ENCODE assay signal across 8 mouse cellular contexts in genomic region chr12:76883824-76884223, GRCm38 (mm10).
DNase-seq lines count a peak whose midpoint lies in the region; ATAC-seq and TF ChIP-seq lines count a peak whose summit lies in the region.

No protein-coding gene starts in this region.

- no peaks in the 10 kb centered on the region for H3K9me3 ChIP-seq in intestine, embryonic 14.5 days (ENCODE audit: control insufficient read depth, low read length)
- no peaks in the 10 kb centered on the region for H3K9me3 ChIP-seq in lung, embryonic 14.5 days (ENCODE audit: low read depth, low read length)
- no peaks in the 10 kb centered on the region for H3K9me3 ChIP-seq in midbrain, embryonic 14.5 days (ENCODE audit: control insufficient read depth, low read length)

- peak; percentile 28; the same call in 1 of the 2 replicates for ATAC-seq in intestine, embryonic 14.5 days (replicated peaks; ENCODE audit: low FRiP score, low TSS enrichment, low read depth)
- ATAC-seq in lung, embryonic 14.5 days (ENCODE audit: insufficient read depth): peak; percentile 76; the same call in 1 of the 2 replicates
- no peak for ATAC-seq in midbrain, embryonic 14.5 days (ENCODE audit: low FRiP score, low TSS enrichment)

- 42% methylated on average over 9 of the region's 9 CpGs for WGBS in intestine, embryonic 14.5 days
- 19% methylated on average over 9 of the region's 9 CpGs for WGBS in lung, embryonic 14.5 days
- 92% methylated on average over 9 of the region's 9 CpGs for WGBS in midbrain, embryonic 14.5 days

- H3K9ac ChIP-seq in intestine, embryonic 14.5 days (ENCODE audit: low read length): no peak overlapping the region
- H3K9ac ChIP-seq in lung, embryonic 14.5 days: no peak overlapping the region
- no peak overlapping the region for H3K9ac ChIP-seq in midbrain, embryonic 14.5 days (replicated peaks; ENCODE audit: low read length)

- 0 out of 2 replicates have a peak, but pooled peaks cover 3% of the 10 kb centered on the region for H3K4me1 ChIP-seq in intestine, embryonic 14.5 days (replicated peaks; ENCODE audit: control insufficient read depth, insufficient read depth, low read length)
- no peaks in the 10 kb centered on the region for H3K4me1 ChIP-seq in lung, embryonic 14.5 days (ENCODE audit: insufficient read depth)
- no peaks in the 10 kb centered on the region for H3K4me1 ChIP-seq in midbrain, embryonic 14.5 days (ENCODE audit: control insufficient read depth, insufficient read depth, low read length)

- no peak overlapping the region for H3K27ac ChIP-seq in intestine, embryonic 14.5 days (ENCODE audit: low read depth)
- no peak overlapping the region for H3K27ac ChIP-seq in lung, embryonic 14.5 days (ENCODE audit: low read depth)
- H3K27ac ChIP-seq in midbrain, embryonic 14.5 days (replicated peaks; ENCODE audit: low read depth, low read length): no peak overlapping the region

- H3K36me3 ChIP-seq in intestine, embryonic 14.5 days (ENCODE audit: control insufficient read depth, insufficient read depth, low read length): 0 out of 2 replicates have a peak, but pooled peaks cover 9% of the 10 kb centered on the region
- 0 out of 2 replicates have a peak, but pooled peaks cover 11% of the 10 kb centered on the region for H3K36me3 ChIP-seq in lung, embryonic 14.5 days (ENCODE audit: insufficient read depth)
- H3K36me3 ChIP-seq in midbrain, embryonic 14.5 days (ENCODE audit: control insufficient read depth, insufficient read depth, low read length): peaks cover 7% of the 10 kb centered on the region; the same call in 1 of the 2 replicates

- H3K4me2 ChIP-seq in intestine, embryonic 14.5 days (ENCODE audit: low read length): no peak overlapping the region
- no peak overlapping the region for H3K4me2 ChIP-seq in lung, embryonic 14.5 days
- H3K4me2 ChIP-seq in midbrain, embryonic 14.5 days (ENCODE audit: low read length): no peak overlapping the region

- H3K27me3 ChIP-seq in intestine, embryonic 14.5 days (replicated peaks; ENCODE audit: control insufficient read depth, insufficient read depth, low read length): no peaks in the 10 kb centered on the region
- no peaks in the 10 kb centered on the region for H3K27me3 ChIP-seq in lung, embryonic 14.5 days (ENCODE audit: insufficient read depth, low read length)
- no peaks in the 10 kb centered on the region for H3K27me3 ChIP-seq in midbrain, embryonic 14.5 days (ENCODE audit: control insufficient read depth, insufficient read depth, low read length)

- TF ChIP-seq CTCF in lung, embryonic 14.5 days (IDR thresholded peaks at IDR 0.05; ENCODE audit: low read depth): no peak

- peak; percentile 40 for DNase-seq in adrenal gland, adult 2 months
- DNase-seq in gastrocnemius, adult 18-20 months (ENCODE audit: low spot score): peak; percentile 96
- peak; percentile 71 for DNase-seq in intestine, embryonic 14.5 days (ENCODE audit: low spot score)
- DNase-seq in lung, embryonic 14.5 days: peak; percentile 87
- DNase-seq in urinary bladder, postnatal 36 days (ENCODE audit: low spot score in 2 of 2): peak; percentile 51 to 86
- DNase-seq in left cerebral cortex, adult 11 months (ENCODE audit: low spot score): no peak
- no peak for DNase-seq in midbrain, embryonic 14.5 days
- no peak for DNase-seq in layer of hippocampus, postnatal 14 days (ENCODE audit: low spot score in 2 of 2)

- no peak overlapping the region for H3K4me3 ChIP-seq in intestine, embryonic 14.5 days (ENCODE audit: low read depth, low read length)
- no peak overlapping the region for H3K4me3 ChIP-seq in lung, embryonic 14.5 days (ENCODE audit: low read depth, low read length)
- H3K4me3 ChIP-seq in midbrain, embryonic 14.5 days (replicated peaks; ENCODE audit: low read depth, low read length): no peak overlapping the region

Comparison
In these comparisons a context has a peak if more than half of its experiments do, and no peak if none do; other contexts are left out.
1. DNase-seq: peak in adrenal gland, adult 2 months (single experiment), gastrocnemius, adult 18-20 months (single experiment), intestine, embryonic 14.5 days (single experiment), lung, embryonic 14.5 days (single experiment) and urinary bladder, postnatal 36 days (2 of 2); none in left cerebral cortex, adult 11 months (single experiment), midbrain, embryonic 14.5 days (single experiment) and layer of hippocampus, postnatal 14 days (0 of 2).